Mouse (Mus musculus): ENCODE measurements at regions not wholly inside any gene's neighbourhood (a gene's known extent, or its start where the extent isn't known, plus 50 kb on each side); places are given as distances from the start of the nearest gene placed in this dataset.
"Not testable (repeated sequence)": the region's sequence is repeated elsewhere in the genome, so short reads cannot be mapped to it uniquely, and the experiment has no call there.

DNA sequence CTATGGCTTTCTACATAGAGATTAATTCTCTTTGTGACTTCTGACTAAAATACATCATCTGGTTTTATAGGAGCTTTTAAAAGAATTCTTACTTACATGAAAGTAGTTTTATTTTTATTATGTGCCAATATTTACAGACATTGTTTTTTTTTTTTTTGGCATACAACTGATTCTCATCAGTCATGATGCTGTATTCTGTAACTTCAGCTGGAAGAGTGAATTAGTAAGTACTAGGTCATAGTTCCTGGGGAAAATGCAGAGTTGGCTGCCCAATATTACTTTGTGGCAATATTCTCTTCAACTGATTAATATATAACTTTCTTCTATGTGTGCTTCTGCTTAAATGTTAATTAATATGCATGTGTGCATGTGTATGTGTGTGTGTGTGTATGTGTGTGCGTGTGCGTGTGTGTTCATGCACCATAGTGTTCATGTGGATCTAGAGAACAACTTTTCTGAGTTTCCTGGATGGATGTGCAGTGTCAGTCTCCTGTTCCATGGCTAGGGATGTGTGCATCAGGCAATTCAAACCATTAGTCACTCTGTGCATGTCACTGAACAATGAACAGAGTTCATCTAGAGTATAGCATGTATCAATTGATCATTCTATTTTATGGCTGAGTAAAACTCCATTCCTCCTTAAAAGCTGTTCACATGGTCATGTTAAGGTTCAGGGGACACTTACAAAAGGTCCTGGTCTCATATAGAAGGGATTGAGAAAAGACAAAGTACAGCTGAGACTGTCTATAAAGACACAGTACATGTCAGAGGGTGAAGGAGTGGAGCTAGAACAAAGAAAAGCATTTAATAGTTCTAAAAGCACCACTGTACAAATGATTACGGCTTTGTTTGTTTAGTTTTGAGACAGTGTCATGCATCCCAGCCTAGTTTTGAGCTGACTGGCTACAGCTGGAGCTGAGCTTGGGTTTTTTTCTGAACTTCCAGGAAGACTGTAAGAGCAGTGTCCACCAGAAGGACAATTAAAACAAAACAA, 431.8 kb downstream of the Lmo7 start:
- H3K27me3 ChIP-seq (ENCODE audit: control insufficient read depth, insufficient read depth, low read length): no peaks in the 10 kb centered on the region
- H3K4me2 ChIP-seq (ENCODE audit: low read depth): no peak overlapping the region
- H3K27ac ChIP-seq: no peak overlapping the region
- no peak overlapping the region for H3K4me3 ChIP-seq (ENCODE audit: insufficient read depth in 1 of 2, low read depth in 2 of 2, low read length in 2 of 2)
- no peak overlapping the region for H3K9ac ChIP-seq (replicated peaks)
- TF ChIP-seq EP300 (IDR thresholded peaks at IDR 0.05; ENCODE audit: low read depth) (no peak), CTCF (IDR thresholded peaks at IDR 0.05; ENCODE audit: low read depth) (no peak)
- no peaks in the 10 kb centered on the region for H3K4me1 ChIP-seq (replicated peaks; ENCODE audit: control insufficient read depth in 2 of 2, insufficient read depth in 2 of 2, low read length in 1 of 2)
- ATAC-seq (ENCODE audit: insufficient read depth) (no peak), DNase-seq (ENCODE audit: low read depth in 3 of 3, low spot score in 3 of 3) (no peak)
- 58% methylated on average over 3 of the region's 3 CpGs for WGBS (ENCODE audit: insufficient replicate concordance)
- no peaks in the 10 kb centered on the region for H3K9me3 ChIP-seq (ENCODE audit: control insufficient read depth, low read length)
- H3K36me3 ChIP-seq (replicated peaks; ENCODE audit: control insufficient read depth, insufficient read depth, low read depth): no peaks in the 10 kb centered on the region

DNA sequence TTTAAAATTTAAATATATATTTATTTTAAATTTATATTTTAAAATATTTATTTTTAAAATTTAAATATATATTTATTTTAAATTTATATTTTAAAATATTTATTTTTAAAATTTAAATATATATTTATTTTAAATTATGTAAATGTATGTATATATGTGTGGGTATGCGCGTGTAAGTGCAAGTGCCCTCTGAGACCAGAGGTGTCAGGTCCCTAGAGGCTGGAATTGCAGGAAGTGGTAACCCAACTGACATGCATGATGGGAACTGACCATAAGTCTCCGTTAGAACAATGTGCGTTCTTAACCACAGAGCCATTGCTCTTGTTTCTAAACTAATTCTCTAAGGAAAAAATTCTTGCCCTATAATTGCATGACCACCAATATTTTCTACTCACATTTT, 420.7 kb downstream of the Lmo7 start:
- WGBS (ENCODE audit: insufficient replicate concordance): 55% methylated on average over 4 of the region's 4 CpGs
- H3K4me3 ChIP-seq (ENCODE audit: insufficient read depth in 1 of 2, low read depth in 2 of 2, low read length in 2 of 2); ATAC-seq (ENCODE audit: insufficient read depth); H3K4me1 ChIP-seq (replicated peaks; ENCODE audit: control insufficient read depth in 2 of 2, insufficient read depth in 2 of 2, low read length in 1 of 2); H3K27ac ChIP-seq; H3K9me3 ChIP-seq (ENCODE audit: control insufficient read depth, low read length); H3K27me3 ChIP-seq (ENCODE audit: control insufficient read depth, insufficient read depth, low read length); H3K4me2 ChIP-seq (ENCODE audit: low read depth); H3K9ac ChIP-seq (replicated peaks); H3K36me3 ChIP-seq (replicated peaks; ENCODE audit: control insufficient read depth, insufficient read depth, low read depth); DNase-seq (ENCODE audit: low read depth in 3 of 3, low spot score in 3 of 3): not testable (repeated sequence)

DNA sequence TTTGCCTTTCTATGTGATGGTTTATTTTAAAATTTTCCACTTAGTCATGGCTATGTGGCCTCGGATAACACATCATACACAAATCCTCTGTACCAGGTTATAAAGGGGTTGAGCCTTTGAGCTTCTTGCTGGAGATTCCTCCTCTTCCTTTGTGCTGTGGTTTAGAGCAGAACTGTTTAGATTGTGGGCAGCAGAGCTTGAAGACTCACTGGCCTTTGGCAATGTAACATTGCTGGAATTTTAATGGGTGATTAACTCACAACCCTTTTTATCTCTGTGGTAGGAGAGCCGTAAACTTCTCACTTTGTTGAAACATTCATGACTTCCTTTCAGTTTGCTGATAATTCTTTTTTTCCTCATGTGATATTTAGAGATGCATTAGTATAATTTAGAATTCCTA, 413.0 kb downstream of the Lmo7 start:
- Histone ChIP-seq H3K4me3 (ENCODE audit: insufficient read depth in 1 of 2, low read depth in 2 of 2, low read length in 2 of 2) (no peak overlapping the region), H3K27me3 (ENCODE audit: control insufficient read depth, insufficient read depth, low read length) (no peaks in the 10 kb centered on the region), H3K36me3 (replicated peaks; ENCODE audit: control insufficient read depth, insufficient read depth, low read depth) (no peaks in the 10 kb centered on the region), H3K9me3 (ENCODE audit: control insufficient read depth, low read length) (no peaks in the 10 kb centered on the region), H3K4me1 (replicated peaks; ENCODE audit: control insufficient read depth in 2 of 2, insufficient read depth in 2 of 2, low read length in 1 of 2) (no peaks in the 10 kb centered on the region), H3K4me2 (ENCODE audit: low read depth) (no peak overlapping the region), H3K27ac (no peak overlapping the region), H3K9ac (replicated peaks) (no peak overlapping the region)
- 41% methylated on average over 2 of the region's 2 CpGs for WGBS (ENCODE audit: insufficient replicate concordance)
- DNase-seq (ENCODE audit: low read depth in 3 of 3, low spot score in 3 of 3) (no peak), ATAC-seq (ENCODE audit: insufficient read depth) (no peak)
- TF ChIP-seq CTCF (IDR thresholded peaks at IDR 0.05; ENCODE audit: low read depth): no peak
- TF ChIP-seq EP300 (IDR thresholded peaks at IDR 0.05; ENCODE audit: low read depth): no peak

DNA sequence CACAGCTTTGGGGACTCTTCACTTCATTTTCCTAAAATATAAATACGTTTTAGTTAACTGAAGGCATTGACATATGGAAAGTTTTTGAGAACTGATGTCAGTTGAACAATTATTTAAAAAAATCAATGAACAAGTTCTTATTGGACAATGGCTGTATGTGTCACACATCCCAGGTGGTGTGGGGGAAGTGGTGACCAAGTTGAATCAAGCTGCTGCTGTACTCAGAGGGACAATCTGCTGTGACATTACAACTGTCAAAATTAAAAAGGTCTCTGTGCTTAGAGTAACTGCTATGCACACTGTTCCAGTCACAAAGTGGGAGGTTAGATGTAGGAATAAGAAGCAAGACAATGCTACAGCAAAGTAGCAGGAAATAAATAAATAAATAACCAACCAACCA, 409.2 kb downstream of the Lmo7 start:
- no peak for DNase-seq (ENCODE audit: low read depth in 3 of 3, low spot score in 3 of 3)
- Histone ChIP-seq H3K36me3 (replicated peaks; ENCODE audit: control insufficient read depth, insufficient read depth, low read depth) (no peaks in the 10 kb centered on the region), H3K9ac (replicated peaks) (no peak overlapping the region), H3K27ac (no peak overlapping the region), H3K4me2 (ENCODE audit: low read depth) (no peak overlapping the region), H3K4me1 (replicated peaks; ENCODE audit: control insufficient read depth in 2 of 2, insufficient read depth in 2 of 2, low read length in 1 of 2) (no peaks in the 10 kb centered on the region), H3K9me3 (ENCODE audit: control insufficient read depth, low read length) (no peaks in the 10 kb centered on the region), H3K27me3 (ENCODE audit: control insufficient read depth, insufficient read depth, low read length) (no peaks in the 10 kb centered on the region), H3K4me3 (ENCODE audit: insufficient read depth in 1 of 2, low read depth in 2 of 2, low read length in 2 of 2) (no peak overlapping the region)
- WGBS (ENCODE audit: insufficient replicate concordance): 41% methylated on average over 1 of the region's 1 CpGs
- no peak for TF ChIP-seq CTCF (IDR thresholded peaks at IDR 0.05; ENCODE audit: low read depth)
- no peak for TF ChIP-seq EP300 (IDR thresholded peaks at IDR 0.05; ENCODE audit: low read depth)
- no peak for ATAC-seq (ENCODE audit: insufficient read depth)

DNA sequence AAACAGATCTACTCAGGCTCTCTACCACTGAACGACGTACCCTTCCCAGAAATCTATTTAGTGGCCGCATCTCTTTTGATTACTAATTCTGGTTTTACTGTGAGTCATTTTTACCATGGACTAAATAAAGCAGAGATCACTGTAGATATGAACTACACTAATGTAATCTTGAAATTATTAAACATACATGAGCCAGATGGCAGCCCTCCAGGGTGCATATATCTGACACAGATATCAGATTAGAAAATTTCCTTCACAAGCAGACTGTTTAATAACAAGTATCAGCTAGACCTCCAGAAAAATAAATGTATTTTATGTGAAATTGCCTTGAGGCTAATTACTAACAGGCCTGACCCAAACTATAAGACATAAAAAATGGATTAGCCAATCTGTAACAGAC, 388.4 kb downstream of the Lmo7 start:
- ATAC-seq (ENCODE audit: insufficient read depth): no peak
- WGBS (ENCODE audit: insufficient replicate concordance): 79% methylated on average over 3 of the region's 3 CpGs

More for the DNA sequence above, 388.4 kb downstream of the Lmo7 start:
- Histone ChIP-seq H3K4me2 (ENCODE audit: low read depth) (no peak overlapping the region), H3K4me1 (replicated peaks; ENCODE audit: control insufficient read depth in 2 of 2, insufficient read depth in 2 of 2, low read length in 1 of 2) (no peaks in the 10 kb centered on the region), H3K36me3 (replicated peaks; ENCODE audit: control insufficient read depth, insufficient read depth, low read depth) (no peaks in the 10 kb centered on the region), H3K9ac (replicated peaks) (no peak overlapping the region), H3K4me3 (ENCODE audit: insufficient read depth in 1 of 2, low read depth in 2 of 2, low read length in 2 of 2) (no peak overlapping the region), H3K9me3 (ENCODE audit: control insufficient read depth, low read length) (no peaks in the 10 kb centered on the region), H3K27ac (no peak overlapping the region), H3K27me3 (ENCODE audit: control insufficient read depth, insufficient read depth, low read length) (no peaks in the 10 kb centered on the region)
- DNase-seq (ENCODE audit: low read depth in 3 of 3, low spot score in 3 of 3): no peak
- TF ChIP-seq CTCF (IDR thresholded peaks at IDR 0.05; ENCODE audit: low read depth): no peak
- TF ChIP-seq EP300 (IDR thresholded peaks at IDR 0.05; ENCODE audit: low read depth): no peak
